Mouse (Mus musculus) regulatory T cell (primary cell): Measurements from ENCODE around the gene Etv6.

ENCODE experiments used
- in situ Hi-C: fragments of 300-600 bp; cut with MboI, MseI; formaldehyde crosslinking; loops from one replicate; pipeline ENCODE4 v1.15.1; 2025; ENCODE audit warnings: high pct_unique_total_duplicates

Etv6 gene

GRCm38 (mm10) chr6:134206251-134206650 is 170.8 kb downstream of the Etv6 start:
- in situ Hi-C loops, result no loop called here

DNA sequence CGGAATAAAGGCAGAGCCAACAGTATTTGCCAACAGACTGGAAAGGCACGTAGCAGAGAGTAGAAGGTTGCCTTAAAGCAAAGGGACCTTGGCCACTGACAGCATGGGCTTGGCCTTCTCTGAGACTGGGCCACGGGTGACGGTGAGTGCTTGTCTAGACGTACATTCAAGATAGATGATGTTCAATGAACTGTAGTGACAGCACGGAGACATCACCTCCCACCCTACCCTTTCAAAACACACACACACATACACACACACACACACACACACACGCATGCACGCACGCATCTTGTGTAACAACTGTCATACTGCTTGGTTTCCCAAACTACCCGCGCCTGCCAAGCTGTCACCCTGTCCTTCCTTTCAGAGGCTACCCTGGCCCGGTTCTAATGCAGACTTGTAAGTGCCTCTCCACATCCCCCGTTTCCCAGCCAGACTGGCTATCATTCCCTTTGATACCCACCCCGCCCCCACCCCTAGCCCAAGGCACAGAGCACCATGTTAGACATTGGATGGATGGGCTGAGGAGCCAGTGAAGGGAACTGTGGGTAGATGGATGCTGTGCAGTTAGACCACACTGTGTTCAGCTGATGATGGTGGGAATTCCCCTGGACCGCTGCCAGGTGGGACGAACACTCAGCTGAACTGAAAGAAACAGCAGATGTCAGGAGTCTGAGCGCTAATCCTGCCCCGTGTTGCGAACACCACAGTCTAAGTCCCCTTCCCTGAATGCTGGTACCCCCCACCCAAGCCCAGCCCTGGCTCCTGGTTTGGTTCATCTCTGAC is 172.1 kb downstream of the Etv6 start:
- in situ Hi-C loops, result no loop called here

- in situ Hi-C loops, result no loop called here
These were observed 172.9 kb downstream of the Etv6 start for GRCm38 (mm10) chr6:134208180-134208952.

GRCm38 (mm10) chr6:134210675-134211457 is 175.4 kb downstream of the Etv6 start:
- in situ Hi-C loops, result no loop called here

DNA sequence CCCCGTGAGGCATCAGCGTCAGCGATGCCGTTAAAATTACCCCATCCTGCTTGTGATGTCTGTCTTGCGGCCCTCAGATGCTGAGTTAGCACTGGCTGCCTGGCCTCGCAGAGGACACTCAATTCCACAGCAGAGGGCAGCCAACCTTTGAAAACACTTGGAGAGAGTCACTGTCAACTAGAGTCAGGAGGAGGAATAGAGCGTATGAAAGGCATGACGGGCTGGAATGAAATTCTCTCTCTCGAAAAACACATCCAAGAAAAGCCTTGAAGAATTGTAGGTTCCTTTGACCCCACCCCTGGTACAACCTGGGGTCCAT is 175.9 kb downstream of the Etv6 start:
- in situ Hi-C loops, result no loop called here

DNA sequence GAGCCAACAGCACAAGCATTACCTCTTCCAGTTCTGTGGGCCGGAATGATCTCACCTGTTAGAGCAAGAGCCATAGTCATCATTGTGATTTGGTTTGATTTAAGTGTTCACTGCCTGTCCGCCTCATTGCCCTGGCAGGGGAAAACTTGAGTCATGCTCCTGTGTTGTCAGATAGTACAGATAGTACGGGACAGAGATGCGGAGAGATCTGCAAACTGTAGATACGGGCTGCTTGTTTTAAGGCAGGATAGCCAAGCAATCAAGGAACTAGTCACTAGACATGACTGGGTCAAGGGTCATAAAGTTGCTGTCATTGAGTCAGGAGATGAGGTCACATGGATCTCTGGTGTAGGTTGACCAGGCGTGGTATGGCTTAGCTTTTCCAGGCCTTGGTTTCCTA is 182.2 kb downstream of the Etv6 start:
- in situ Hi-C loops, result no loop called here

- in situ Hi-C loops, result no loop called here
These were observed 182.9 kb downstream of the Etv6 start for GRCm38 (mm10) chr6:134218441-134218840.

GRCm38 (mm10) chr6:134219358-134219757 is 183.9 kb downstream of the Etv6 start:
- in situ Hi-C loops, result no loop called here

- in situ Hi-C loops, result no loop called here
These were observed 184.8 kb downstream of the Etv6 start for GRCm38 (mm10) chr6:134220209-134220777.

- in situ Hi-C loops, result no loop called here
These were observed 186.9 kb downstream of the Etv6 start for GRCm38 (mm10) chr6:134222248-134222929.

DNA sequence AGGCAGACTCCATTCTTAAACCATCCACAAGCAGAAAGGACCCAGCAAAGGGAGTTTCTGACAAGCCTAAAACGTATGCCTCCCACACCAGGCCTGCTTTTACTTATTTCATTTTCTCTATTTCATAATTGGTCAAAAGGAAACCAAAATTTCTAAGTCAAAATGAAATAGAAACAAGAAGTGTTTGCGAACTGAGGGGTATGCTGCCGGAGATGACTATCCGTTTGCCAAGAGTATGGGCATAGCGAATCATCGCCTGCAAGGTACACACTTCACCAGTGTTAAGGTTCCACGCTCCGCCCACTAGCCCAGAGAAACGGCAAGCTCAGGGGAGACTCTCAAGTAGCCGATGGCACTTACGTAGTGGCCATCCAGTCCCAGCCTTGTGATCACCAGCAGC is 190.1 kb downstream of the Etv6 start:
- in situ Hi-C loops, result no loop called here

DNA sequence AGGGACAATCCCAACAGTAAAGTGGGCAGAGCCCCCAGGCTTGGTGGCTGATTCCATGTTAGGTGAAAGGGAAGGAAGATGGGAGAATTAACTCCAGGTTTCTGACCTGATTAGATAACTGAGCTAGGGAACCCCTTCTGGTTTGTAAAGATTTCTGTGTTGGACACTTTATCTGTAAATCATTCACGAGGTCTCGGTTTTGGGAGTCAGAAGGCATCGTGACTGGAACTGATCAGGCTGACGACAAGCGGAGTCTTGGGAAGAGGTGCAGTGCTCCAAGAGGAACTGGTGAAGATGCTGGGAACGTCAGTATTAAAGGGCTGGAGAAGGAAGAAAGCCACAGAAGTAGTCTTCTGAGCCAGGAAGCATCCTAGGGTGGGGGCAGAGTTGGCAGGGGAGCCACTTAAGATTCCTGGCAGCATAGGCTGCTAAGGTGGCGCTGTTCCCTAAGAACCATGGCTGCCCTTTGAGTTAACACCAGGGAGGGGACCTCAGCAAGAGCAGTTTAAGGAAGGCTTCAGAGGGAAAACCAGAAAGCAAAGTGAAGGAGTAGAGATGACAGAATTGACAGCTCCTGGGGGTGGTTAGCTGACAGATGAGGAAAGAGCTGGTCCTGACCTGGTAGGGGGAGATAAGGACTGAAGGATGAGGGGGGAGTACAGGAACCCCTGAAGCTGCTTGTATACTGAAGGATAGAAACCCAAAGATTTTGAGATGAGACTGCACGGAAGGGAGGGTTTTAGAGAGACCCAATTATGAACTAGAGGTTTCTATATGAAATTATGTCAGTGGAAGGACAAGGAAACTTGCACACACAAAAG is 191.1 kb downstream of the Etv6 start:
- in situ Hi-C loops, result no loop called here

DNA sequence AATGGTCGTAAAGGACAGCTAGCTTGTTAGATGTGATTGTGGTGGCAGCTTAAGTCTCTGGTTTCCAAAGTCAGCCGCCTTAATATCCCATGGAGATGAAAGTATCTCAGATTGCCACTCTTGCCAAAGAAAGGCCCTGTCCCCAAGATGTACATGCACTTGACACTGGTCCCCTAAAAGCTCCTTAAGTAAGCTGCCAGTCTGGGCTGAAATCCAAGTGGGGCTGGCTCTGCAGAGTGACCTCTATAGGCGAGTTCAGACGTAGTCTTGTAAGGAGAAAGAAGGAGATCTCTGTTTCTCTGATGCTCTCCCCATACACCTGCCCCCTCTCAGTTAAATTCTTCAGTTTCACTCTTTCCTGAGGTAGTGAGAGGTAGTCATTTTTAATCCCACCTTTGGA is 200.8 kb downstream of the Etv6 start:
- in situ Hi-C loops, result no loop called here

- in situ Hi-C loops, result no loop called here
These were observed 203.0 kb downstream of the Etv6 start for GRCm38 (mm10) chr6:134238455-134238854.

DNA sequence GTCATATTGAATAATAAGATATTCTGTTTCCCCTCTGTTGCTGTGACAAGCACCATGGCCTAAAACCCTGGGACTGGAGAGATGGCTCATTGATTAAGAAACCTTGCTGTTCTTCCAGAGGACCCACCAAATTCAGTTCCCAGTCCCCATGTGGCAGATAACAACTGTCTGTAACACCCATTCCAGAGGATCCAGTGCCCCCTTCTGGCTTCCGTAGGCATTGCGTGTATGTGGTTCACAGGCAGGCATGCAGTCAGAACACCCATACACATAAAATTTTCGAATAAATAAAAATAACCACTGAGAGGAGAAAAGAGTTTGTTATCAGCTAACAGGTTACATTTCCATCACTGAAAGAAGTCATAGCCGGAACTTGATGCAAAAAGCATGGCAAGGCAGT is 205.5 kb downstream of the Etv6 start:
- in situ Hi-C loops, result no loop called here

GRCm38 (mm10) chr6:134243119-134243518 is 207.6 kb downstream of the Etv6 start:
- in situ Hi-C loops, result no loop called here

DNA sequence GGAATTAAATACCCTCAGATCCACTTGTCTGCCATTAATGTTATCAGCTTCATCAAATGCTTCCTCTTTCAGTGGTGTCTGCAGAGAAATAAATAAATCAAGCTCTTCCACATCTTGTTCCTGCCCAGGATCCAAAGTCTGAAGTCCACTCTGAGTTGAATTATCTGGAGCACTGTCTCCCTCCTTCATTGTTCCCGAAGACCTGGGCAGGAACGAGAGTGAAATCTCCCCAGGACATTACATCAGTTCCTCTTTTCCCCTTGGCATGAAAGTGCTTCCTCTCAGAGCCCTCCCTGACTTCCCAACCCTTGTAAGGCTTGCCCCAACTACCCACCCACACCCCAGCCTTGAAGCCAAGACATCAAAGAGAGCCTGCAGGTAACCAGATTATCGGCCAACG is 208.0 kb downstream of the Etv6 start:
- in situ Hi-C loops, result no loop called here

GRCm38 (mm10) chr6:134244071-134244470 is 208.6 kb downstream of the Etv6 start:
- in situ Hi-C loops, result no loop called here

GRCm38 (mm10) chr6:134246109-134246508 is 210.6 kb downstream of the Etv6 start:
- in situ Hi-C loops, result no loop called here

- in situ Hi-C loops, result no loop called here
These were observed 211.8 kb downstream of the Etv6 start for GRCm38 (mm10) chr6:134247324-134247723.

DNA sequence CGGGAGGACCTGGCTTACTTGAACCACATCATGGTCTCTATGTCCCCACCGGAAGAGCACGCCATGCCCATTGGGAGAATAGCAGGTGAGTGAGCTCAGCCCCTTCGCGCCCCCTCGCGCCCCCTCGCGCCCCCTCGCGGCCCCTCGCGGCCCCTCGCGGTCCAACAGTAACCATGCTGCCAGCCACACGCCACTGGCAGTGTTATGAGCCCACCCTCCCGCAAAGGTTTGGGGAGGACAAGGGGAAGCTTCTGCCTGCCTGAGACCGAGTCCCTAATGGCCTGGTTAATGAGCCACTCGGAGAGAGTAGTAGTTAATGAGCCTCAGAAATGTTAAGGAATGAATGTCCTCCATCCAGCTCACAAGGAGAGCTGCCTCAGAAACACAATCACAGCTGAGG is 213.2 kb downstream of the Etv6 start:
- in situ Hi-C loops, result no loop called here
